Mouse (Mus musculus) kidney, postnatal 36 days (tissue): ENCODE data around the gene Shb.

ENCODE experiments used
- DNase-seq, 2 experiments: peaks; one replicate each; pipeline ENCODE4 v3.0.0; 2021 to 2022; ENCODE audit warnings: mixed read lengths in 2 of 2

The Shb gene

DNA sequence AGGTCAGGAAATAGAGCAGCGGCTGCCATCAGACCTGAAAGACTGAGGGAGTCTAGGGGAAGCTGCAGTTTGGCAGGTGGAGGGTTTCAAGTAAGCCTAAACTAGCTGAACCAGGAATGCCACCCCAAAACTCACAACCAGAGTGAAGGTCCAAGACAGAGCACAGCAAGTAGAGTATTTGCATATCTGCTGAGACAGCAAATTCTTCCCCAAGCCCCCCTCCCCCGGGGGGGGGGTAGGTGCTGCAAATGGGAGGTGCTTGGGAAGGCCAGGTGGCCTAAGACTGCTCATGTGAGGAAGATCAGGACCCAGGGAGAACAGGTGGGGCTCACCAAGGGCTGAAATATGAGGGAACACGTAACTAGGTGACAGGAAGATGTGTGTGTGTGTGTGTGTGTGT, 51.7 kb downstream of the Shb start:
- no peak for DNase-seq

DNA sequence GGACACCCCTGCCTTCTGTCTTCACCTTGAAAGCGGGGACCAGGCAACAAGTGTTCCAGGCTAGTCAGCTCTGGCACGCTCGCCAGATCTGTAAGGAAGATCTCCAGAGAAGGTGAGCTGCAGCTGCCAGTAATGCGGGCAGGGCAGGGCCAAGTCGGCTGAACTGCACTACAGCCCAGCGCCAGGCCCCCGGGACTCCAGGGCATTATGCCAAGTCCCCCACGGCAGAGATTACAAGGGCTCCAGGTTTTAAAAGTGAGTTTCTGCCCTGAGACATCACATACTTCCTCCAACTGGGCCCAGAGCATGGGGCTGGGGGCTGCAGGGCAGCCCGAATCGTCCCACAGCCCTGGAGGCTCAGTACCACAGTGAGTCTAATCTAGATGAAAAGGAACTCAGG, 52.8 kb downstream of the Shb start:
- DNase-seq = no peak

DNA sequence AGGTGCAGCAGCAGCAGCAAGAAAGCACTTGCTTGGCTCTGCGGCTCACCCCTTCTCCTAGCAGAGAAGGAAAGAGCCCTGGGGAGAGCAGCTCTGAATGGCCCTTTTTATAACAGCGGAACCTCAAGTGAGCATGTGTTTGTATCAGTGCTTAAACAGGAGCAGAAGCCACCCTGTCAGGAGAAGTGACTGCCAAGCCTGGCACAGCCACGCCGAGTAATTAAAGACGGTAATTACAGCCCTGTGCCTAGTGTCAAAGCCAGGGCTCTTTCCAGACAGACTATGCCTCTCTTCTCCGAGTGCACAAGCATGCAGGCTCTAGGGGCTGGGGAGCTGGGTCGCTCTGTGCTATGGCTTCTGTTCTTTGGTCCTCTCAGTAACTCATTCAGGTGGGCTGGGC, 54.1 kb downstream of the Shb start:
- no peak for DNase-seq

DNA sequence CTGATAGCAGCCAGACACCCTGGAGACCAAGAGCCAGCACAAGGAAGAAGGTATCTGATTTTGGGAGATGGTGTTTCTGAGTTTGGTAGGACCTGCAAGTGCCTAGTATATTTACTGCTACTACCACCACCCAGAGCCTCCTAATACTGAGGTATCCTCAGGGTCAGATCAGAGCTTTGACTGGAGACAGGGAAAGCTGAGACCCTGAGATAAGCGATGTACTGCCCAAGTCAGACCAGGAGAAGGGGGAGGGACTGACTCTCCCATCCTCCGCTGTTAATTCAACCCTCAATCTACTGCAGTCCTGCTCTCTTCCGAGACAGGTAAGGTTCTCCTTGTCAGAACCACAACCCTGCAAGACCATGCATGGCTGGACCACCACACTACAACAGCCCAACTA, 55.2 kb downstream of the Shb start:
- DNase-seq = no peak

DNA sequence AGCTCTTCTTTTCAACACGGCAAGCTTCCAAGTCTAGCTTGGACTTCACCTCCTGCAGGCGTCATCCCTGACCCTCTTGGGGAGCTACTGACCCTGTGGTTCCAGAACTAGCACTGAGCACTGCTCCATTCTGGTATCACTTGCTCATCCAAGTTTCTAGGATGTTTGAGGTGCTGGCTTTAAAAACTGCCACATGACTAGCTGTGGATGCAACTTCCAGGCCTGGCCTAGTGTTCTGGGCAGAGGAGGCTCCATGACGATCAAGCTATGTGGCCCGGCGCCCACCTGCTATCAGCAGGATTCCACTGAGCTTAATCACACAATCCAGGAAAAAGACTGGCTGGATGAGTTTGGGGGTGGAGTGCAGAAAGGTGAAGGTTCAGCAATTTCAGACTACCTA, 57.4 kb downstream of the Shb start:
- DNase-seq = peak in 1 of 2 experiments; percentile 67

DNA sequence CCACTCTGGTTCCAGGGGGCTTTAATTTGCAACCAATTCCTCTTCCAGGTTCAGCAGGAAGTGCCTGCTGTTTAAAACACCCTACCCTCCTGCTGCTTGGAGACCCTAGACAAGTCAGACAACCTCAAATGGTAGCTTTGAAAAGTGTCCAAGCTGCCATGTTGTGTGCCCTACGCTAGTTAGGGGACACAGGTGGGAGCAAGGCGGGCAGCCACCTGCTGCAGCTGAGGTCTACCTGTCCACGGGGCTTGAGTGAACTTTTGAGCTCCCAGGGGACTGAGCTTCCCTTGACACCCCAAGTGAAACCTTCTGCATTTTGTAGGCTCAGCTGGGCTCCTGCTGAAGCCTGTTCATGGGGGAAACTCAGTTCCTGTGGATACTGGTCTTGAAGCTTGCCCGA, 58.1 kb downstream of the Shb start:
- DNase-seq = no peak

DNA sequence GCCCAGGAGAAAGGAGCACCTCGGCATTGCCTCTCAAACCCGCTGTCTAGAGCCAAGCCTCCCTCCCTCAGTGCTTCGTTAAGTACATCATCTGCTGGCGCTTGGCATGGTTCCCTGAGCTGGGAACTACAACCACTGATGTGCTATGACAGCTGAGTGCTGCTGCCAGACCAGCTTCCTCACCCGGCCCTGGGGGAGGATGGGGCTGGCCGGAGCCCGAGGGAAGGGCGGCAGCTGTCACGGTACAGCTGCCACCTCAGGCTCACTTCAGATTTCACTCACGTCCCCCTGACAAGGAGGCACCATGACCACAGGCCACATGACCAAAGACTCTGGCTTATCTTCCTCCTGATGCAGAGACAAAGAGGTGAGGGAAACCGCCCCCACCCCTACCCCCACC, 59.1 kb downstream of the Shb start:
- DNase-seq = peak; percentile 86 to 89

DNA sequence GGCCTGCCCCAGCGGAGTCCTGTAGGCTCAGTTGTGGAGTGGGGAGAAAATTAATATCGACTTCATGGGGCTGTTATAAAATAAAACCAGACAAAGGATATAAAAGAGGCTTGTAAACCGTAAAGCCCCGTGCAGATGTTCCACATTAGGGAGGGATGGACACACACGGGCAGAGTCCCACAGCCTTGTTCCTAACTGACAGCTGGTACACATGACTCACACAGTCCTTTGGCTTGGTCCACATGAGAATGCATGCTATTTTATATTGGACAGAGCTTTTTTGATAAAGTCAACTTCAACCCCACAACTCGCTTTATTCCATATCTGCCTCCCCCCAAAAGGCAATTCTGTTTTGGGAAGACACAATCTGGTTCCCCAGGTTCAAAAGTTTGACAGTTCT, 59.6 kb downstream of the Shb start:
- no peak for DNase-seq

DNA sequence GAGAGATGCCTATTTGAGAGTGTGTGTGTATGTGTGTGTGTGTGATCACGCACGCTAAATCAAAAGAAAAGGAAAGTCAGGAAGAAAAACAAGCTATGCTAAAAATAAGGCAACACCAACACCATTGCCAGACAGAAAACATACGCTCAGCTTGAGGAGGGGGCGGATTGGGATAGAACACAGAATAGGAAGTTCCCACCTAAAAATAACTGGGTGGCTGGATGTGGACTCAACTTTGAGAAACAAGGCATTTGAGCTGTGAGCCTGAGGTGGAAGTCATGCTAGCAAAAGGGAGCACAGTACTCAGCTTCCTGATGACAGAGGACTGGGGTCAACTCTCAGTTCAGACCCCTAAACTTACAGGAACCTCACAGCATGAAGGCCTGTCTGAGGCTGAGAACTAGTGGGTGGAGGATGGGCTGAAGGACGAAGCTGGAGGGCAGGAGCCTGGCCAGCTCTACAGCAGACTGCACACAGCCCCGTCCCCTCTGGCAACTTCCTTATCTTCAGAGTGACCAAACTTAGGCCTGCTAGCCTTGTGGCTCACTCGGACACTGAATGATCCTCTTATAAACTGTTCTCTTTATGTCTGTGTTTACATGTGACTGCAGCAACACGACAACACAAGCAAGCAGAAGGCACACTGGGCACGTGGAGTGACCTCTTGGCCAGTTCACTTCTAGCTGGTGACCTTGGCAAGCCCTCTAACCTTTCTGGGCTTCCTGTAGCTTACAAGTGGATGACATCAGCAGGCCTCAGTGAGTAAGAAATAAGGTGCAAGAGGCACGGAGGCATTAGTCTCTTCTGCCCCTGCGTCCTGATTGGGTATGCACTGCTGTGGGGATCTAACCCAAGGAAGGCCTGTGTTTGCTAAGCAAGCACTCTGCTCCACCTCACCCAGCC, 60.4 kb downstream of the Shb start:
- DNase-seq = peak; percentile 50 to 59

DNA sequence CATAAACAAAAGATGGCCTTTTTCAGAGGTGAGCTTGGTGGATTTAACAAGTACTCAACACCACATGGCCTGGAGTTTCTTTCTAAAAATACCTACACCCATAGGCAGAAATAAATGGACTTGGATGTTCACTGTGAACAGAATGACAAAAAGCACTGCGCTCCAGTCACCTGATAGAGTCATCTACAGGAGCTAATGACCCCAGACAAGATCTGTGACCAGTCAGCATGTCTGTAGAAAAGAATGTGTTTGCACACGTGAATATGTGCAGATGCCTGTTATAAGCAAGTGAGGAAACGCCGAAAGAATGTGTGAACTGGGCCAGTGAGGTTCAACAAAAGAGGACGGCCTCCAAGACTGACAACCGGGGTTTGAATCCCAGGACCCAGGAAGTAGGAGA, 63.2 kb downstream of the Shb start:
- peak in 1 of 2 experiments; percentile 42 for DNase-seq

DNA sequence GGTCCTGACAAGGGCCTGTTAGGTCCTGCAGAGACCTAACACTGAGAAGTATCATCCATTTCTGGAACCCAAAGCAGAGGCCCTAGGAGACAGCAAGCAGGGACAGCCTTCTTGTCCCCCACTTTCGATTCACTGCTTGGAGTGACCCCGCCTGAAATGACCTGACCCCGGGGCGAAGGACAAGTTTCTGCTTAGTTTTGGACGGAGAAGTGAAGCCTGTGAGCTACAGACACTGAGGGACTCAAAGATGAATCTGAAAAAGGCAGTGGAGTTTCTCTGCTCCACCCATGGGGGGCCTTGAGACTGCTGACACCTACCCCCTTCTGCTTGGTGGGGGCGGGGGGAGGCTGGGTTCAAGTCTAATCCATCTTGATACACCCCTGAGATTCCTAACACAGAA, 63.8 kb downstream of the Shb start:
- peak; percentile 42 to 74 for DNase-seq

DNA sequence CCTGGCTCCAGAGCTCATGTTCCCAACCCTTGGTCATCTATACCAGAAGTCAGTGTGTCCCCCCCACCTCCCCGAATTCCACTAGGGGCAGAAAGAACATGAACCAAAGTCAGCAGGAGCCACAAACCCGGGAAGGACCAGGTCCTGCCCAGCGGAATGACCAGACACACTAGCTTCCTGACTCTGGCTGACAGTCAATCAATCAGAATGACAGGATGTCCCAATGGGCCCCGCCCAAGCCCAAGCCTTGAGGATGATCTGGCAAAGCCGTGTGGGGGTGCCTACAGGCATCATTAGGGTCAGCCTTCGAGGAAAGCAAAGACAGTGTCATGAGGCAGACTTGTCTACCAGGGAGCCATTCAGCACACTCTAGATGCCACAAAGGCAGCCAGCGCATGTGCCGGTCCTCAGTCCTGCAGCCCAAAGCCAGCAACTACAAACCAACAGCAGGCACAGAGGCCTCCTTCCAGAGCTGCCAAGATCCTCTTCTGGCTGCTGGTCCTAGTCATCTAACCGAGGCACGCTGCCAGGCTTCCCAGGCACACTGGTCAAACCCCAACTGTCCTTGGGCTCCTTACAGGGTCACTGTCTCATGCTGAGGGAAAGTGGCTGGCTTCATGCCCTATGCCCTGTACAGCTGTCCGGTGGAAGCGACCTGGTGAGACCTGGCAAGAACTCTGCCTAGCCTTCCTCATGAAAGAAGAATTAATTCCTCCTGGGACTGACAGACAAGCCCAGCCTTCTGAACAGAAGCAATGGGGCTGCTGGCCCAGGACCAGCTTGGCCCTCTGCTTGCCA, 65.0 kb downstream of the Shb start:
- peak; percentile 95 to 96 for DNase-seq

DNA sequence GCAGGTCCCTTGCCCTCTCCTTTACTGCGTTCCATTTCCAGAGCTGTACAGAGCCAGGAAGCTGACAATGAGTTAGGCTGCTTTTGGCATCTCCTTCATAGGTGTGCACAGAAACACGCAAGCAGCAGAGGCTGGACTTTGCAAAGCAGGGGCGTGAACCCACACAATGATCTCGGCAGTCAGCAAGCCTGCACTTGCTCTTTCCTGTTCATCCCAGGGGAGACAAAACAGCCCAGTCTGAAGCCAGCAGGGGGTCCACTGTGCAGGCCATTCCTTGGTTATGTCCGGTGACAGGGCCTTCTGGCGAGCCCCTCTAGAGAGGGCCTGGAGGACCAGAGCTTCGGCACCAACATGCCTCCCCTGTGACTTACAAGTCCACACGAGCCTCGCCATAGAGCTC, 67.3 kb downstream of the Shb start:
- DNase-seq = no peak

DNA sequence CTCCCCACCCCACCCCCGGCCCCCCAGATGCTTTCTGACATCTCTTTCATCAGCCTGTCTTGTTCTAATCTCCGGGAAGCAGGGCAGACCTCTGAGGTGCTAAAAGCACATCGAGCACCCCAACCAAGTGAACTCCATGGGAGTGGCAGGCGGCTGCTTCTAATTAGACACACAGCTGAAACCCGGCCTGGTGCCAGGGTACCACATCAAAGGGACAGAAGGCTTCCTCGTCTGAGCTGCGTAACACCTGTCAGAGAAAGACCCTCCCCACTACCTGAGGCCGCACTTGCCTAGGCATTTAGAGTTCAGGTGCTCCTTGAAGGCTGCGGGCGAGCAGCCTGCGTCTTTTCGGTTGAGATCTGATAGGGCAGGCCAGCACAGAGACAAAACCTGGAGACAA, 67.7 kb downstream of the Shb start:
- peak in 1 of 2 experiments; percentile 50 for DNase-seq

DNA sequence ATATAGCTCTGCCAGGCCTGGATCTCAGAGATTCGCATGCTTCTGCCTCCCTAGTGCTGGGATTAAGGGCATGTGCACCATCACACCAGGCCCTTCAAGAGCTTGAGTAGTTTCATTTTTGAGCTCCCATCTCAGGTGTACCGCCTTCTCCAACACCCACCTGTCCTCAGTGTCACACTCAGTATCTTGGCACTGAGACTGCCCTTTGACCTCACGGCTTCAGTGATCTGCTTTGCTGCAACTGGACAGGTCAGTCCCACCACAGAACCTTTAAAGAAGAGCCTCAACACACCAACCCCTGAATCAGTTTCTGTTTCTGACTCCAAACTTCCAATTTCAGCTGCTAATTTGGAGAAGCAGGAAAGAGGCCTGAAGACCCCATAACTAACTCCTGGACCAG, 68.1 kb downstream of the Shb start:
- peak in 1 of 2 experiments; percentile 52 for DNase-seq

DNA sequence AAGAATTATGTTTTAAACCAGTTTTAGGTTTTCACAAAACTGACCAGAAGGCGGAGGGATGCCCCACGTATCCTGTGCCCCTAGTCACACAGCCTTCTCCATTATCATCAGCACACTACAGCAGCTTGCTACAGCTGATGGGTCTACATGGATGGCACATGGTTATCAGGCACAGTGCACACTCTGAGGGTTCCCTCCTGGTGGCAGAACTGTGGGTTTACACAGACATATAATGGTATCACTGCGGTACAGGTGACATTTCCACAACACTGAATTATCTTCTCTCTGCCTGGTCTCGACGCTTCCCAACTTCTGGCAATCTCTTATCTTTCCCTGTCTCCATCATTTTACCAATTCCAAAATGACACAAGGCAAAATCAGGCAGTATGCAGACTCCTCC, 69.6 kb downstream of the Shb start:
- no peak for DNase-seq

DNA sequence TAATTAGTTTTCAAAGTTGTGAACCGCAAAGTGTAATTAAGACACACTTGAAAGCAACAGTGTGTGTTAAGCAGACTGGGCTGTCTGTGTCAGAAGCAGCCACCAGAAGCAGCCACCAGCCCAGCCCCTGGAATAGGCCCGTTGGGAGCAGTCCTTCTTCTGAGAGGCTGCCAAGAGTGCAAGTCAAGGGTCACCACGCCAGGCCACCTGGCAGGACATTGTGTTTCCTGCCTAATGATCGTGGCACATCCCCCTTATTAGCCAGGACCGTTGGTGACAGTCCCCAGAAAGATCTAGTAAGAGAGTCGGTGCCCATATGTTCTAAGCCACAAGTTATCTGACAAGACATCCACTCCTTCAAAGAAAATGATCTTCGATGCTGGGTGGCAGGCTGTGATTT, 70.6 kb downstream of the Shb start:
- peak; percentile 88 to 92 for DNase-seq

DNA sequence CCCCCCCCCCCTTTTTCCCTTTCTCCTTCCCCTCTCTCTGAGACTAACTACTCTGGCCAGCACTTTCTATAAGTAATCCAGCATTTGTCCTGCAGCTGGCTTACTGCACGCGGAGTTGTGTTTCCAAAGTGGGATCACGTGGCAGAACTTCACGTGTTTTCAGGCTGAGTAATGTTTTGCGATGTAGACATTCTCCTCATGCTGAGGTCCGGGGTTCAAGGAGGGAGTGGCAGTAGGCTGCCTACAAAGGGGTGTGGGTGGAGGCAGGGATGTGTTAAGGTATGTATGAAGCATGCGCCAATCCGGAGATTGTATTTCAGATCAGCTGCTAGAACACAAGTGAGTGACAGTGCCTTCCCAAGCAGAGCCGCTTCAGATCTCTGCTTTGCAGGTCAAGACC, 72.9 kb downstream of the Shb start:
- peak; percentile 65 to 82 for DNase-seq

DNA sequence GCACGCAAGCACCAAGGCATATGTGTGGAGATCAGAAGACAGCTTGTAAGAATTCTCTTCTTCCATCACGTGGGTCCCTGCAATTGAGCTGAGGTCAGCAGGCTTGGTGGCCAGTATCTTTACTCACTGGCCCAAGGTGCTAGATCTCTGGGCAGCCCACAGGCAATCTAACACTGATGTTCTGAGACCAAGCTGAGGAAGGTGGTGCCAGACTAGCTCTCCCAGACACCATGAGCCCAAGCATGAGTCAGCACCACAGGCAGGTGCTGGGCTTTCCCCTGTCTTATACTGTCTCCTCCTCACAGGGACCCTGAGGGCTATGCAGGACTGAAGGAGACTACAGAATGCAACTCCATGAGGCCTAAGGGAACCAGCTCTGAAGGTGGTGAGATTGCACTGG, 74.7 kb downstream of the Shb start:
- no peak for DNase-seq

DNA sequence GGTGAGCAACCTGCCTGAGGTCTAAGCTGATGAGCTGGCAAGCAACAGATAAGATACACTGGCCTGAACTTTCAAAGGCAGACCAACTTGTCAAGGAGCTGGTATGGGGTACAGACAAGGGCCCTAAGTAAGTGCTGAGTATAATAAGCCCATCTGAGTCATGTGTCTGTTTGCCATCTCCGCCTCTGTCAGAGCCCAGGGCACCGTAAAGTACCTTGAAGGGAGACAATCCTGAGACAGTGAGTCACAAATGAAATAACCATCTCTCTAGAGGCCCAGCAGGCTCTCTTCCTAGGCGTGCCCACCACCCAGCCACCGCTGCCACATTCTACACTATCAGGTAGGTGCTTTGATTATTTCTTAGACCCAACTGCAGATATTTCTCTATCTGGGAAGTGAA, 77.3 kb downstream of the Shb start:
- no peak for DNase-seq

DNA sequence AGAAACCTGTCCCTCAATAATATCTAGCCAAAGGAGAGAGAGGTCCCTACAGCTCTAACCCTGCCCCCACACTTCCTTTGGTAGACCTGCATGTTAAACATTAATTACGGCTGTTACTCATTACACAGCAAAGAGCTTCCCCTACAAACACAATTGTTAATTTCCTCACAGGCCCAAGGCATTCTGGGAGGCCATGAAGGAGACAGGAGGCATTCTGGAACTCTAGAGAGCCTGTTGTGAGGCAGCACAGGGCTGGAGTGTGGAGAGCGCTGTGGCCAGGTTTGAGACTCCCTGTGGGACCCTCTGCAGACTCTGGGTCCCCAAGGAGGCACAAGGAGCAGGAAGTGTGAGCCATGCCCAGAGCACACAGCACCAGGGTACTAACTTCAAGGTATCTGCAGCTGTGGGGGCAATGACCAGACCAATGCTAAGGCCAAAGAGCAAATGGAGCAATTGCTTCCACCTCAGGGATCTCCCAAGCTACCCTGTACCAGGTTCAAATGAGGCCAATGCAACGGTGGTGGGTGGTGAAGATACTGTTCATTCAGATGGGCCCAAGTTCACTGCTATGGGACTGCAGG, 78.9 kb downstream of the Shb start:
- peak; percentile 76 to 92 for DNase-seq

DNA sequence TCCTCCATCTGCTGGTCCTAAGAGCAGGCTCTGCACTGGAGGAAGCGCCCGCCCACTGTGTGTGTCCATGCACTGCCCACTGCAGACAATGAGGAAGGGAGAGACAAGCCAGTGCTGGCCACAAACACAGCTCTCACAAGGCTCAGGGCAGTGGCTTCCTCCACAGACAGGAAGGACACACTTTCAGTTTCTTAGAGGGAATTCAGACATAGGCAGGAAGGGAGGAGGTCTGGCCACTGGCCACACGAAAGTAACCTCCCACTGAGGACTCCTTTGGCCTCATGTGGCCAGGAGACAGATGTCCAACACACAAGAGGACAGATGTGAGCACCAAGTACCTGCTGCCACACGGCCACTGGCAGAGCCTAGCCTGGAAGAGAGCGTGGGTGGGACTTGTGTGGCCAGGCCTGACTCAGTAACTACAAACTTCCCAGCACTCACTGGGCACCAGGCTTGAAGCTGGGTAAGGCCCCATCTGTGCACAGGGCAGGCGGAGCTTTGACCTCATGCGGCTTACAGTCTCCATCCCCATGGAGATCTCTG, 79.6 kb downstream of the Shb start:
- DNase-seq = peak; percentile 77 to 87

DNA sequence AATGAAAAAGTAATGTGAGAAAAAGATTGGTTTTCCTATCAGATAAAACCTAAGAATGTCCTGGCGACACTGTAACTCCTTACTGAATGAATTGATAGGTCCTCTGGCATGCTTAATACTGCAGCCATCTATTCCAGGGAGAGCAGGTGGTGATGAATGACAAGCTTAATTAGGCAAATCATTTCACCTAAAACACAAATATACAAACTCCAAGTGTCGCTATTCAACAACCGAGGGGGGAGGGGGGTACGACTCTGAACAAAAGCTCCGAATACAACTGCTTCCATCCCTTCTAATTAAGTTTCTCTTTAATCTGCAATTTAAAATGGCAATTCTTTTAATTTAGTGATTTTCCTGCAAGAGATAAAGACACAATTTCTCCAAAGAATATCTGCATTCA, 83.3 kb downstream of the Shb start:
- DNase-seq = no peak
